Mouse (Mus musculus): ENCODE data around the gene Ccdc24.

DNA sequence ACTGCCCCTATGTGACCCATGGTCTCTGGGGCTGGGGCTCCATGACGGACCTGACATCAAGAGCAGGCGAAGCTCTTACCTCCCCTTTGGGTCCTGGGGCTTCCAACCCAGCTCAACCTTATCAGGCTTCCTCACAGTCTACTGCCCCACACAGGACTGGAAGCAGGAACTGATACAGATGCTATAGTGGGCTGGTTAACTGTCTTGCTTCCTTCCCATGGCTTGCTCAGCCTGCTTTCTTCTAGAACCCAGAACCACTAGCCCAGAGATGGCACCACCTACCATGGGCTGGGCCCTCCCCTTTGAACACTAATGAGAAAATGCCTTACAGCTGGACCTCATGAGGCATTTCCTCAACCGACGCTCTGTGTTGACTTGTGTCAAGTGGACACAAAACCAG, 45.0 kb upstream of the Ccdc24 start:
- TF ChIP-seq CTCF (IDR thresholded peaks at IDR 0.05; ENCODE audit: low read depth, low read length) = no peak
- no peak for TF ChIP-seq POLR2AphosphoS5 (IDR thresholded peaks at IDR 0.05; ENCODE audit: insufficient replicate concordance, low read depth, low read length)
- no peak for TF ChIP-seq TAL1 (conservative IDR thresholded peaks at IDR 0.05; ENCODE audit: low read depth, low read length)
- no peak for TF ChIP-seq GATA2 (IDR thresholded peaks at IDR 0.05; ENCODE audit: borderline replicate concordance, low read depth, low read length)
